Mouse (Mus musculus) hindbrain, embryonic 10.5 days (tissue): Measurements from ENCODE around the gene Hic2. TPM values are rescaled to one million over a fixed set of nuclear protein-coding genes. Genes with fewer than 3 reads are reported as not detected.
"Not testable (repeated sequence)": the region's sequence is repeated elsewhere in the genome, so short reads cannot be mapped to it uniquely, and the experiment has no call there.

Source experiments
- DNase-seq: peaks from one replicate; pipeline ENCODE4 v3.0.0-alpha.2; 2017; ENCODE audit warnings: low spot score
- H3K27ac ChIP-seq: fragments of 300-500 bp; sonication (generic); 2 replicates; pipeline ENCODE4 v1.5.1; 2016; ENCODE audit warnings: mild to moderate bottlenecking, moderate library complexity
- H3K27me3 ChIP-seq: fragments of 300-500 bp; sonication (generic); 2 replicates; pipeline ENCODE4 v1.6.1; 2016; ENCODE audit warnings: mild to moderate bottlenecking; ENCODE audit not compliant: poor library complexity, insufficient read depth, severe bottlenecking
- H3K36me3 ChIP-seq: fragments of 300-500 bp; sonication (generic); 2 replicates; pipeline ENCODE4 v1.6.1; 2016; ENCODE audit warnings: mild to moderate bottlenecking, moderate library complexity
- H3K4me1 ChIP-seq: fragments of 300-500 bp; sonication (generic); replicated peaks from 2 replicates; pipeline ENCODE4 v1.6.1; 2016; ENCODE audit warnings: mild to moderate bottlenecking
- H3K4me3 ChIP-seq: fragments of 300-500 bp; sonication (generic); 2 replicates; pipeline ENCODE4 v1.5.1; 2016; ENCODE audit warnings: mild to moderate bottlenecking, moderate library complexity
- H3K9me3 ChIP-seq: fragments of 300-500 bp; sonication (generic); 2 replicates; pipeline ENCODE4 v1.6.1; 2016; ENCODE audit warnings: mild to moderate bottlenecking, moderate library complexity
- WGBS: fragments of 180-500 bp; shearing (Covaris S2); methylation state at CpG from one replicate; pipeline ENCODE4 v1.1.7; 2016; 5-methylcytosine and 5-hydroxymethylcytosine counted together
- polyA plus RNA-seq: library from polyadenylated mRNA; unstranded; fragments of >200 nt; fragmentation: Nextera tagmentation; extraction: Ambion mirVana; gene quantifications from 2 replicates; pipeline ENCODE4 v1.2.1, GENCODE M21; 2016

The Hic2 gene
- polyA plus RNA-seq, 1 experiment from 2014 or later = 16.1 TPM

- no peaks in the 10 kb centered on the region for H3K9me3 ChIP-seq
- peak; percentile 90 for DNase-seq
- 0 out of 2 replicates have a peak, but pooled peaks cover 12% of the 10 kb centered on the region for H3K36me3 ChIP-seq
- H3K4me1 ChIP-seq = peaks cover 29% of the 10 kb centered on the region
- H3K27me3 ChIP-seq = peaks cover 45% of the 10 kb centered on the region
- peak overlapping the region; percentile 67 for H3K4me3 ChIP-seq
- 8% methylated on average over 48 of the region's 48 CpGs for WGBS
- H3K27ac ChIP-seq = peak overlapping the region; percentile 93
Observed at GRCm38 (mm10) chr16:17209981-17210838, 23.2 kb upstream of the Hic2 start.

- no peak for DNase-seq
- 66% methylated on average over 8 of the region's 8 CpGs for WGBS
- H3K36me3 ChIP-seq = 0 out of 2 replicates have a peak, but pooled peaks cover 6% of the 10 kb centered on the region
- H3K9me3 ChIP-seq = no peaks in the 10 kb centered on the region
- H3K27me3 ChIP-seq = peaks cover under 1% of the 10 kb centered on the region
- H3K4me1 ChIP-seq = peaks cover 8% of the 10 kb centered on the region
- H3K27ac ChIP-seq = no peak overlapping the region
- no peak overlapping the region for H3K4me3 ChIP-seq
Observed at GRCm38 (mm10) chr16:17216934-17217633, 16.3 kb upstream of the Hic2 start.

- Histone ChIP-seq H3K27me3 (peaks cover 3% of the 10 kb centered on the region), H3K4me1 (peaks cover 8% of the 10 kb centered on the region), H3K9me3 (no peaks in the 10 kb centered on the region), H3K4me3 (no peak overlapping the region), H3K27ac (peak overlapping the region; percentile 0; the same call in 1 of the 2 replicates), H3K36me3 (no peaks in the 10 kb centered on the region)
- DNase-seq = peak; percentile 12
- 38% methylated on average over 7 of the region's 7 CpGs for WGBS
Observed at GRCm38 (mm10) chr16:17220127-17220733, 13.1 kb upstream of the Hic2 start.

- Histone ChIP-seq H3K9me3 (no peaks in the 10 kb centered on the region), H3K27ac (no peak overlapping the region), H3K27me3 (peaks cover 3% of the 10 kb centered on the region), H3K4me3 (no peak overlapping the region), H3K4me1 (peaks cover 8% of the 10 kb centered on the region), H3K36me3 (no peaks in the 10 kb centered on the region)
- peak; percentile 92 for DNase-seq
- WGBS = 35% methylated on average over 25 of the region's 25 CpGs
Observed at GRCm38 (mm10) chr16:17222197-17222596, 11.2 kb upstream of the Hic2 start.

- WGBS = 89% methylated on average over 5 of the region's 5 CpGs
- H3K36me3 ChIP-seq = no peaks in the 10 kb centered on the region
- peaks cover 3% of the 10 kb centered on the region for H3K27me3 ChIP-seq
- no peak for DNase-seq
- H3K9me3 ChIP-seq = peaks cover 6% of the 10 kb centered on the region; the same call in 1 of the 2 replicates
- no peak overlapping the region for H3K4me3 ChIP-seq
- no peak overlapping the region for H3K27ac ChIP-seq
- H3K4me1 ChIP-seq = peaks cover under 1% of the 10 kb centered on the region; the same call in 1 of the 2 replicates
Observed at GRCm38 (mm10) chr16:17225584-17225983, 7.8 kb upstream of the Hic2 start.

- Histone ChIP-seq H3K4me1 (no peaks in the 10 kb centered on the region), H3K27me3 (peaks cover 3% of the 10 kb centered on the region), H3K27ac (no peak overlapping the region), H3K9me3 (peaks cover 6% of the 10 kb centered on the region; the same call in 1 of the 2 replicates), H3K36me3 (no peaks in the 10 kb centered on the region), H3K4me3 (no peak overlapping the region)
- DNase-seq = no peak
Observed at GRCm38 (mm10) chr16:17226496-17226895, 6.9 kb upstream of the Hic2 start.

GRCm38 (mm10) chr16:17231523-17231922 lies 1.8 kb upstream of the Hic2 start:
- H3K27ac ChIP-seq, H3K36me3 ChIP-seq, DNase-seq, H3K9me3 ChIP-seq, H3K27me3 ChIP-seq, H3K4me3 ChIP-seq: not testable (repeated sequence)
- 91% methylated on average over 2 of the region's 2 CpGs for WGBS
- H3K4me1 ChIP-seq = peaks cover 29% of the 10 kb centered on the region

GRCm38 (mm10) chr16:17233702-17234498 lies 528 bp downstream of the Hic2 start:
- DNase-seq = peak; percentile 82
- peaks cover 6% of the 10 kb centered on the region; the same call in 1 of the 2 replicates for H3K9me3 ChIP-seq
- peaks cover 4% of the 10 kb centered on the region for H3K27me3 ChIP-seq
- peak overlapping the region; percentile 74 for H3K4me3 ChIP-seq
- peaks cover 3% of the 10 kb centered on the region; the same call in 1 of the 2 replicates for H3K36me3 ChIP-seq
- WGBS = under 1% methylated on average over 62 of the region's 62 CpGs
- peaks cover 45% of the 10 kb centered on the region for H3K4me1 ChIP-seq
- H3K27ac ChIP-seq = peak overlapping the region; percentile 99

- 3% methylated on average over 12 of the region's 12 CpGs for WGBS
- peak overlapping the region; percentile 99 for H3K27ac ChIP-seq
- H3K4me1 ChIP-seq = peaks cover 51% of the 10 kb centered on the region
- peak overlapping the region; percentile 74 for H3K4me3 ChIP-seq
- peaks cover 6% of the 10 kb centered on the region; the same call in 1 of the 2 replicates for H3K9me3 ChIP-seq
- H3K27me3 ChIP-seq = peaks cover 4% of the 10 kb centered on the region
- peak; percentile 60 for DNase-seq
- H3K36me3 ChIP-seq = peaks cover 3% of the 10 kb centered on the region; the same call in 1 of the 2 replicates
Observed at GRCm38 (mm10) chr16:17234499-17234895, 1.1 kb downstream of the Hic2 start.

GRCm38 (mm10) chr16:17234916-17235665 lies 1.7 kb downstream of the Hic2 start:
- Histone ChIP-seq H3K4me3 (peak overlapping the region; percentile 74), H3K27ac (peak overlapping the region; percentile 99), H3K27me3 (peaks cover 4% of the 10 kb centered on the region), H3K4me1 (peaks cover 57% of the 10 kb centered on the region), H3K36me3 (peaks cover 3% of the 10 kb centered on the region; the same call in 1 of the 2 replicates), H3K9me3 (0 out of 2 replicates have a peak, but pooled peaks cover 2% of the 10 kb centered on the region)
- no peak for DNase-seq
- 67% methylated on average over 9 of the region's 9 CpGs for WGBS

GRCm38 (mm10) chr16:17237634-17238033 lies 4.3 kb downstream of the Hic2 start:
- Histone ChIP-seq H3K27ac (no peak overlapping the region), H3K9me3 (no peaks in the 10 kb centered on the region), H3K4me1 (peaks cover 63% of the 10 kb centered on the region), H3K4me3 (no peak overlapping the region), H3K36me3 (peaks cover 3% of the 10 kb centered on the region; the same call in 1 of the 2 replicates), H3K27me3 (no peaks in the 10 kb centered on the region)
- no peak for DNase-seq
- 91% methylated on average over 3 of the region's 3 CpGs for WGBS
